Mouse (Mus musculus): Measurements from ENCODE around the gene Ctsc. TPM values are rescaled to one million over a fixed set of nuclear protein-coding genes. Genes with fewer than 3 reads are reported as not detected.

Ctsc gene
- polyA plus RNA-seq, 1 experiment from 2014 or later = 20.6 TPM

- no peaks in the 10 kb centered on the region for H3K27me3 ChIP-seq (ENCODE audit: control insufficient read depth, insufficient read depth, low read length)
- no peaks in the 10 kb centered on the region for H3K36me3 ChIP-seq (ENCODE audit: control insufficient read depth, insufficient read depth, low read length)
- no peak overlapping the region for H3K27ac ChIP-seq (ENCODE audit: low read depth, low read length)
- no peaks in the 10 kb centered on the region for H3K4me1 ChIP-seq (ENCODE audit: control insufficient read depth, insufficient read depth, low read length)
- H3K4me2 ChIP-seq (ENCODE audit: low read depth) = no peak overlapping the region
- ATAC-seq (ENCODE audit: insufficient read depth, low FRiP score, low TSS enrichment) (no peak), DNase-seq (ENCODE audit: low spot score) (no peak)
- no peak overlapping the region for H3K4me3 ChIP-seq (ENCODE audit: low read depth, low read length)
- H3K9ac ChIP-seq (ENCODE audit: low read length) = no peak overlapping the region
- H3K9me3 ChIP-seq (ENCODE audit: control insufficient read depth, low read length) = no peaks in the 10 kb centered on the region
These were observed 23.0 kb upstream of the Ctsc start for GRCm38 (mm10) chr7:88254884-88255283.

GRCm38 (mm10) chr7:88259155-88259925 lies 18.5 kb upstream of the Ctsc start:
- H3K9me3 ChIP-seq (ENCODE audit: control insufficient read depth, low read length) = no peaks in the 10 kb centered on the region
- no peaks in the 10 kb centered on the region for H3K36me3 ChIP-seq (ENCODE audit: control insufficient read depth, insufficient read depth, low read length)
- H3K27me3 ChIP-seq (ENCODE audit: control insufficient read depth, insufficient read depth, low read length) = no peaks in the 10 kb centered on the region
- H3K9ac ChIP-seq (ENCODE audit: low read length) = no peak overlapping the region
- ATAC-seq (ENCODE audit: insufficient read depth, low FRiP score, low TSS enrichment) (no peak), DNase-seq (ENCODE audit: low spot score) (no peak)
- no peak overlapping the region for H3K27ac ChIP-seq (ENCODE audit: low read depth, low read length)
- 75% methylated on average over 7 of the region's 7 CpGs for WGBS
- no peaks in the 10 kb centered on the region for H3K4me1 ChIP-seq (ENCODE audit: control insufficient read depth, insufficient read depth, low read length)
- no peak overlapping the region for H3K4me3 ChIP-seq (ENCODE audit: low read depth, low read length)
- no peak overlapping the region for H3K4me2 ChIP-seq (ENCODE audit: low read depth)

GRCm38 (mm10) chr7:88261799-88262198 lies 16.1 kb upstream of the Ctsc start:
- Histone ChIP-seq H3K36me3 (ENCODE audit: control insufficient read depth, insufficient read depth, low read length) (no peaks in the 10 kb centered on the region), H3K4me1 (ENCODE audit: control insufficient read depth, insufficient read depth, low read length) (no peaks in the 10 kb centered on the region)

GRCm38 (mm10) chr7:88264861-88265260 lies 13.0 kb upstream of the Ctsc start:
- Histone ChIP-seq H3K27me3 (ENCODE audit: control insufficient read depth, insufficient read depth, low read length) (no peaks in the 10 kb centered on the region), H3K9me3 (ENCODE audit: control insufficient read depth, low read length) (no peaks in the 10 kb centered on the region), H3K36me3 (ENCODE audit: control insufficient read depth, insufficient read depth, low read length) (no peaks in the 10 kb centered on the region), H3K4me1 (ENCODE audit: control insufficient read depth, insufficient read depth, low read length) (no peaks in the 10 kb centered on the region), H3K9ac (ENCODE audit: low read length) (no peak overlapping the region), H3K4me2 (ENCODE audit: low read depth) (no peak overlapping the region), H3K27ac (ENCODE audit: low read depth, low read length) (no peak overlapping the region), H3K4me3 (ENCODE audit: low read depth, low read length) (no peak overlapping the region)
- ATAC-seq (ENCODE audit: insufficient read depth, low FRiP score, low TSS enrichment) (no peak), DNase-seq (ENCODE audit: low spot score) (no peak)
- WGBS = 93% methylated on average over 5 of the region's 5 CpGs

More at GRCm38 (mm10) chr7:88261799-88262198, 16.1 kb upstream of the Ctsc start:
- no peak overlapping the region for H3K9ac ChIP-seq (ENCODE audit: low read length)
- no peaks in the 10 kb centered on the region for H3K9me3 ChIP-seq (ENCODE audit: control insufficient read depth, low read length)
- DNase-seq (ENCODE audit: low spot score) (no peak), ATAC-seq (ENCODE audit: insufficient read depth, low FRiP score, low TSS enrichment) (no peak)
- H3K27me3 ChIP-seq (ENCODE audit: control insufficient read depth, insufficient read depth, low read length) = no peaks in the 10 kb centered on the region
- no peak overlapping the region for H3K4me2 ChIP-seq (ENCODE audit: low read depth)
- no peak overlapping the region for H3K27ac ChIP-seq (ENCODE audit: low read depth, low read length)
- WGBS = 86% methylated on average over 4 of the region's 4 CpGs
- H3K4me3 ChIP-seq (ENCODE audit: low read depth, low read length) = no peak overlapping the region

GRCm38 (mm10) chr7:88269913-88270312 lies 8.0 kb upstream of the Ctsc start:
- Histone ChIP-seq H3K9ac (ENCODE audit: low read length) (no peak overlapping the region), H3K4me2 (ENCODE audit: low read depth) (no peak overlapping the region), H3K27ac (ENCODE audit: low read depth, low read length) (no peak overlapping the region), H3K27me3 (ENCODE audit: control insufficient read depth, insufficient read depth, low read length) (no peaks in the 10 kb centered on the region), H3K36me3 (ENCODE audit: control insufficient read depth, insufficient read depth, low read length) (no peaks in the 10 kb centered on the region), H3K4me1 (ENCODE audit: control insufficient read depth, insufficient read depth, low read length) (no peaks in the 10 kb centered on the region), H3K4me3 (ENCODE audit: low read depth, low read length) (no peak overlapping the region), H3K9me3 (ENCODE audit: control insufficient read depth, low read length) (no peaks in the 10 kb centered on the region)
- DNase-seq (ENCODE audit: low spot score) = no peak
- 82% methylated on average over 1 of the region's 1 CpGs for WGBS
- ATAC-seq (ENCODE audit: insufficient read depth, low FRiP score, low TSS enrichment) = no peak

- H3K4me3 ChIP-seq (ENCODE audit: low read depth, low read length) = no peak overlapping the region
- ATAC-seq (ENCODE audit: insufficient read depth, low FRiP score, low TSS enrichment) = no peak
- no peak overlapping the region for H3K27ac ChIP-seq (ENCODE audit: low read depth, low read length)
- DNase-seq (ENCODE audit: low spot score) = no peak
- no peaks in the 10 kb centered on the region for H3K4me1 ChIP-seq (ENCODE audit: control insufficient read depth, insufficient read depth, low read length)
- no peaks in the 10 kb centered on the region for H3K36me3 ChIP-seq (ENCODE audit: control insufficient read depth, insufficient read depth, low read length)
- 59% methylated on average over 2 of the region's 2 CpGs for WGBS
- no peaks in the 10 kb centered on the region for H3K27me3 ChIP-seq (ENCODE audit: control insufficient read depth, insufficient read depth, low read length)
- H3K9me3 ChIP-seq (ENCODE audit: control insufficient read depth, low read length) = no peaks in the 10 kb centered on the region
- H3K4me2 ChIP-seq (ENCODE audit: low read depth) = no peak overlapping the region
- H3K9ac ChIP-seq (ENCODE audit: low read length) = no peak overlapping the region
These were observed 6.4 kb upstream of the Ctsc start for GRCm38 (mm10) chr7:88271531-88271930.

- H3K4me3 ChIP-seq (ENCODE audit: low read depth, low read length) = no peak overlapping the region
- 57% methylated on average over 7 of the region's 7 CpGs for WGBS
- no peaks in the 10 kb centered on the region for H3K36me3 ChIP-seq (ENCODE audit: control insufficient read depth, insufficient read depth, low read length)
- H3K4me2 ChIP-seq (ENCODE audit: low read depth) = peak overlapping the region; percentile 67
- no peaks in the 10 kb centered on the region for H3K4me1 ChIP-seq (ENCODE audit: control insufficient read depth, insufficient read depth, low read length)
- no peaks in the 10 kb centered on the region for H3K27me3 ChIP-seq (ENCODE audit: control insufficient read depth, insufficient read depth, low read length)
- ATAC-seq (ENCODE audit: insufficient read depth, low FRiP score, low TSS enrichment) (no peak), DNase-seq (ENCODE audit: low spot score) (no peak)
- no peak overlapping the region for H3K27ac ChIP-seq (ENCODE audit: low read depth, low read length)
- no peaks in the 10 kb centered on the region for H3K9me3 ChIP-seq (ENCODE audit: control insufficient read depth, low read length)
- no peak overlapping the region for H3K9ac ChIP-seq (ENCODE audit: low read length)
These were observed 745 bp upstream of the Ctsc start for GRCm38 (mm10) chr7:88276914-88277765.

GRCm38 (mm10) chr7:88278628-88279196 lies 827 bp downstream of the Ctsc start:
- 69% methylated on average over 8 of the region's 8 CpGs for WGBS
- DNase-seq (ENCODE audit: low spot score) = no peak
- H3K4me2 ChIP-seq (ENCODE audit: low read depth) = peak overlapping the region; percentile 67

More at GRCm38 (mm10) chr7:88278628-88279196, 827 bp downstream of the Ctsc start:
- no peak overlapping the region for H3K27ac ChIP-seq (ENCODE audit: low read depth, low read length)
- H3K4me3 ChIP-seq (ENCODE audit: low read depth, low read length) = no peak overlapping the region
- no peak overlapping the region for H3K9ac ChIP-seq (ENCODE audit: low read length)
- H3K27me3 ChIP-seq (ENCODE audit: control insufficient read depth, insufficient read depth, low read length) = no peaks in the 10 kb centered on the region
- H3K9me3 ChIP-seq (ENCODE audit: control insufficient read depth, low read length) = no peaks in the 10 kb centered on the region
- no peaks in the 10 kb centered on the region for H3K36me3 ChIP-seq (ENCODE audit: control insufficient read depth, insufficient read depth, low read length)
- no peaks in the 10 kb centered on the region for H3K4me1 ChIP-seq (ENCODE audit: control insufficient read depth, insufficient read depth, low read length)
- no peak for ATAC-seq (ENCODE audit: insufficient read depth, low FRiP score, low TSS enrichment)

All from neural tube, embryonic 11.5 days (tissue).